Mouse (Mus musculus) G1E (cell line): ENCODE data around the gene Tedc1.

Experiments
- CTCF ChIP-seq: IDR thresholded peaks from 2 replicates; pipeline ENCODE4 v1.5.1; 2012; ENCODE audit warnings: low read depth, low read length, inconsistent platforms, mixed read lengths
- GATA1 ChIP-seq: IDR thresholded peaks from 2 replicates; pipeline ENCODE4 v1.6.1; 2012; ENCODE audit warnings: borderline replicate concordance, low read length, inconsistent platforms, mixed read lengths
- POLR2AphosphoS5 ChIP-seq: IDR thresholded peaks from 2 replicates; pipeline ENCODE4 v1.6.1; 2012; ENCODE audit warnings: low read depth, low read length, inconsistent platforms; ENCODE audit not compliant: insufficient replicate concordance

GRCm38 (mm10) chr12:113157002-113157401, 781 bp downstream of the Tedc1 start:
- TF ChIP-seq CTCF: no peak
- TF ChIP-seq GATA1: no peak
- TF ChIP-seq POLR2AphosphoS5: no peak
